Mouse (Mus musculus) embryonic stem cell, embryonic (primary cell): Measurements from ENCODE around the gene Sgca.

ENCODE experiments used
- CTCF ChIA-PET, 4 experiments: fragments of 300-600 bp in 2 of 4; fragments of 350-600 bp in 2 of 4; sonication (Branson Sonifier 250); formaldehyde crosslinking; loops; one replicate each; lab custom pipeline; 2022; ENCODE audit warnings: inconsistent platforms in 2 of 4; lab: Charles Lee
- POLR2A ChIA-PET, 4 experiments: fragments of 300-600 bp in 2 of 4; fragments of 350-600 bp in 2 of 4; sonication (Branson Sonifier 250); formaldehyde crosslinking; loops; one replicate each; lab custom pipeline; 2022; ENCODE audit warnings: antibody characterized with exemption in 4 of 4, inconsistent platforms in 1 of 4; lab: Charles Lee

Sgca gene

GRCm38 (mm10) chr11:94978947-94979346 is 2.8 kb upstream of the Sgca start:
- CTCF ChIA-PET, result interaction anchor here (0.5 to 1.9 kb wide), 61 partner anchors 8 to 536 kb away, joined by 3 to 30 read pairs (median 4); partner anchors contain the start of genes Col1a1 (in 1 of the 4), Ppp1r9b (in 1 of the 4) and Spop (in 1 of the 4)

GRCm38 (mm10) chr11:94978178-94978915 is 2.2 kb upstream of the Sgca start:
- POLR2A ChIA-PET, result interaction anchor here in 2 of 4 experiments (1.0 to 1.2 kb wide), 3 partner anchors 9 to 11 kb away, joined by 3 read pairs; no protein-coding TSS in a partner anchor
- CTCF ChIA-PET, result interaction anchor here (0.7 to 1.9 kb wide), 28 partner anchors 8 to 537 kb away, joined by 3 to 30 read pairs (median 7); partner anchors contain the start of genes Ppp1r9b (in 1 of the 4) and Spop (in 1 of the 4)

More at GRCm38 (mm10) chr11:94978947-94979346, 2.8 kb upstream of the Sgca start:
- POLR2A ChIA-PET, result interaction anchor here in 3 of 4 experiments (0.6 to 1.6 kb wide), 7 partner anchors 8 to 36 kb away, joined by 3 to 5 read pairs (median 3); no protein-coding TSS in a partner anchor

GRCm38 (mm10) chr11:94974951-94975350 is 1.2 kb downstream of the Sgca start:
- POLR2A ChIA-PET, result no interaction called here
- CTCF ChIA-PET, result interaction anchor here in 2 of 4 experiments (1.0 to 1.5 kb wide), 3 partner anchors 12 to 36 kb away, joined by 4 to 5 read pairs (median 4); no protein-coding TSS in a partner anchor

DNA sequence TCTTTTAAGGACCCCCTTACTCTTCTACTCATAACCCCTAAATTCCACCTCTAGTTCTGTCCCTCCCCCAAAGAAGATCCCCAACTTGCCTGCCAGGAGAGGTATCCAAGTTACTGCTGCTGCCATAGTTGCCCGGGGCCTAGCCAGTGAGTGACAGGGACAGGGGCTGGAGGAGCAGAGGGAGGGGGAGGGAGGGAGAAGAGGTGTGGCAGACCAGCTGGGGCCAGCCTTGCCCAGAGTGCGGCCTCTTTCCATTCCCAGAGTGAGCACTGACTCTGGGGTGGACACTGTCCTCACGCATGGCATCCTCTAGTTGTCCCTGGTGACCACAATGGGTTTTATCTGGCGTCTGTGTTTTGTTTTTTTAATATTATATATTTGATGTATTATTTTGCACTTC is 2.8 kb downstream of the Sgca start:
- ChIA-PET POLR2A (interaction anchor here in 2 of 4 experiments (1.1 to 1.2 kb wide), 3 partner anchors 9 to 15 kb away, joined by 3 read pairs; no protein-coding TSS in a partner anchor), CTCF (interaction anchor here in 2 of 4 experiments (0.6 to 2.2 kb wide), 3 partner anchors 15 to 110 kb away, joined by 3 to 8 read pairs (median 7); no protein-coding TSS in a partner anchor)

DNA sequence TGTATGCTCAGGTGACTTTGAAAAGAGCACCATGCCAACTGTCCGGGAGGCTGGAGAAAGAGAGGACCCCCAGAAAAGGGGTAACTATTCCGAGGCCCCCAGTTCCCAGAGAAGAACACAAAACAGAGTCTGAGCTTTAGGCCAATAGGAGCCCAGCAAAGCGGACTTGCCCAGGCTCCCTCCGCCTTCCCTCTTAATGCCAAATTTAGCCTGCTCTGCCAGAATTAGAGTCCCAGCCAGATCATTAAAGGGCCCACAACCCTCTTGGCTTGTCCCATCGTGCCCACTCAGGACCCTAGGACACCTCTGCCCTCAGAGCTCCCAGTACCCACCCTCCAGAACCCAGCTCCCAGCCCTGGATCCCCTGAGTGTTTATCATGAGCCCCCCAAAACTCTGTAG is 3.2 kb downstream of the Sgca start:
- ChIA-PET CTCF (interaction anchor here in 3 of 4 experiments (0.6 to 5.3 kb wide), 4 partner anchors 15 to 110 kb away, joined by 3 to 95 read pairs (median 8); no protein-coding TSS in a partner anchor), POLR2A (interaction anchor here in 3 of 4 experiments (0.8 to 1.2 kb wide), 3 partner anchors 9 to 36 kb away, joined by 3 read pairs; no protein-coding TSS in a partner anchor)

DNA sequence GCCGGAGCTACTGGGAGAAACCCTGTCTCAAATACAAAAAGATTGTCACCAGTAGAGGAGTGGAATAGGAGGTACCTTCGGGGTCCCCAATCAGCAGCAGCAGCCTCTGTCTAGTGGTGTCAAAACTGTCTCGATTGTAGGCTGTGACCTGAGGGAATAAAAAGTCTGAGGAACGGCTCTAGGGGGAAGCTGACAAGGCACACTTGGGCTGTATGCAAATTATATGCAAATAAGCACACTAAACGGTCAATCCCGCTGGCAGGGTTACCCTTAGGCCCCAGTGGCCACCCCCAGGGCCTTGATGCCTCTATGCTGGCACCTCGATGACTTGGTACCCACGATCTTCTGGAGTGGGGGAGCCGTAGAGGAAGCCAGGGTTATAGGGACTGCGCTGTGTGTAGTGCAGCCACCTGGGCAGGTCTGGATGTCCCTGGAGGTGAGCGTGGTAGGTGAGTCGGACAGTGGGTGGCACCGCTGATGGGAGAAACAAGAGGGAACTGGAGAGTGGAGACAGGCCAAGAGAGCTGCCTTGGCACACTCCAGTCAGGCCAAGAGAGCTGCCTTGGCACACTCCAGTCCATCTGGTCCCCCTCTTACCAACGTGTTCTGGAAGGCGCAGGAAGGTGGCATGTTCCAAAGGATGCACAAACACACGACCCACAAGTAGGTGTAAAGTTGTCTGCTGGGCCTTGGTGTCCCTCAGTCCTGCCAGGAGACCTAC is 4.1 kb downstream of the Sgca start:
- CTCF ChIA-PET, result interaction anchor here in 3 of 4 experiments (1.0 to 5.3 kb wide), 9 partner anchors 14 to 242 kb away, joined by 3 to 95 read pairs (median 8); no protein-coding TSS in a partner anchor

DNA sequence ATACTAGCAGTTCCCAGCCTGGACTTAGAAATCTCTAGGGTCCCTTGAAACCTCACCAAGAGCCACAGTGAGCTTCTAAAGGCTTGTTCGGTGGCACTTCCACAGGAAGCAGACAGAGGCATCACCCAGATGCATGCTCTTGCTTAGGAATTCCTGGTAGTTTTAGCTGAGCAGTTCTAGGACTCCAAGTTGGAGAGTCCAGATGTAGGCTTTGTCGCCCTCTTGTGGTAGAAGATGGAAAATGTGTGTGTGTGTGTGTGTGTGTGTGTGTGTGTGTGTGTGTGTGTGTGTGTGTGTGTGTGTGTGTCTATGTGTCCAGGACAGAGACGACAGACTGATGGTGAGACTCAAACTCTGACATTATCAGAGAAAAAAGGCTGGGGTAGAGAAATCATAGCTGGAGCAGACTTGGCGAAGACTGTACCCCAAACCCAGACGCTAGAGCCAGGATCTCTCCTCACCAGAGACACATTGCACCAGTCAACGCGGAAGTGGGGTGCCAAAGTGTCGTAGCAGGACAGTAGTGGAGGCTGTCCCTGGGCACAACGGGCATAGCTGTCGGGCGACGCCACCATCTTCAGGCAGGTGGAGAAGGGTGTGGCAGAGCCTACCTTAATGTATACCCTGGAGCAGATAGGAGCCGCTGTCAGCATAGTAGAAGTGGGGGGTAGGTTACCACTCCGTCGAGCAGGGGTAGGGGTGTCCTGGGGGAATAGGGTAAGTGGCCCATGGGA is 5.8 kb downstream of the Sgca start:
- CTCF ChIA-PET, result interaction anchor here (0.5 to 5.3 kb wide), 90 partner anchors 9 to 1777 kb away, joined by 3 to 95 read pairs (median 4); partner anchors contain the start of genes Col1a1 (in 2 of the 4) and Ppp1r9b (in 1 of the 4)

More for the DNA sequence above, 4.1 kb downstream of the Sgca start:
- POLR2A ChIA-PET, result interaction anchor here (0.8 to 2.6 kb wide), 6 partner anchors 10 to 35 kb away, joined by 3 to 11 read pairs (median 3); no protein-coding TSS in a partner anchor

DNA sequence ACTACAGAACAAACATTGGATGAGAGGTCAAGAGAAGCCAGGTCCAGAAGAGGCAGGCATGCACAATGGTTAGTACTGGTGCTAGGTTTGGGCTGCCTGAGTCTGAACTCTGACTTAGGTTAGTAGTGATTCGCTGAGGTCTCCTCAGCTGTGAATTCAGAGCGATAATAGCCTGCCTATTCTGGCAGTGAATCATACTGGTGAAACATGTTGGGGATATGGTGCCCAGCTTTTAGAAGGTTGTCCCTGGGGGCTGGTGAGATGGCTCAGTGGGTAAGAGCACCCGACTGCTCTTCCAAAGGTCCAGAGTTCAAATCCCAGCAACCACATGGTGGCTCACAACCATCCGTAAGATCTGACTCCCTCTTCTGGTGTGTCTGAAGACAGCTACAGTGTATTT is 6.4 kb downstream of the Sgca start:
- ChIA-PET CTCF (interaction anchor here (0.6 to 5.3 kb wide), 81 partner anchors 8 to 1778 kb away, joined by 3 to 95 read pairs (median 4); partner anchors contain the start of gene Col1a1 (in 2 of the 4)), POLR2A (interaction anchor here (0.6 to 2.6 kb wide), 9 partner anchors 9 to 641 kb away, joined by 3 to 11 read pairs (median 4); no protein-coding TSS in a partner anchor)

More for the DNA sequence above, 5.8 kb downstream of the Sgca start:
- POLR2A ChIA-PET, result interaction anchor here (0.6 to 2.6 kb wide), 12 partner anchors 9 to 642 kb away, joined by 3 to 11 read pairs (median 4); no protein-coding TSS in a partner anchor

GRCm38 (mm10) chr11:94968187-94968586 is 7.9 kb downstream of the Sgca start:
- CTCF ChIA-PET, result interaction anchor here in 3 of 4 experiments (0.5 to 5.3 kb wide), 7 partner anchors 10 to 242 kb away, joined by 3 to 95 read pairs (median 5); no protein-coding TSS in a partner anchor
- POLR2A ChIA-PET, result interaction anchor here in 3 of 4 experiments (0.7 to 1.2 kb wide), 4 partner anchors 10 to 247 kb away, joined by 3 to 4 read pairs (median 4); no protein-coding TSS in a partner anchor

- ChIA-PET POLR2A (interaction anchor here in 2 of 4 experiments (0.6 to 1.1 kb wide), 2 partner anchors 9 to 39 kb away, joined by 3 read pairs; no protein-coding TSS in a partner anchor), CTCF (interaction anchor here (0.8 to 5.3 kb wide), 6 partner anchors 24 to 33 kb away, joined by 3 to 95 read pairs (median 4); no protein-coding TSS in a partner anchor)
Measured at GRCm38 (mm10) chr11:94967419-94967818, 8.7 kb downstream of the Sgca start, which contains the start of gene Hils1. TSS of gene Hils1 (plus strand) at chr11:94967593.

- ChIA-PET CTCF (interaction anchor here (0.6 to 3.9 kb wide), 10 partner anchors 14 to 177 kb away, joined by 3 to 42 read pairs (median 4); partner anchors contain the start of gene Itga3 (in 1 of the 4)), POLR2A (interaction anchor here in 1 of 4 experiments (0.6 kb wide), 1 partner anchor 27 kb away, joined by 3 read pairs; no protein-coding TSS in a partner anchor)
Measured at GRCm38 (mm10) chr11:94962534-94963101, 13.5 kb downstream of the Sgca start.

- ChIA-PET CTCF (interaction anchor here (0.6 to 3.4 kb wide), 37 partner anchors 10 to 1072 kb away, joined by 3 to 29 read pairs (median 4); partner anchors contain the start of gene Col1a1 (in 1 of the 4)), POLR2A (interaction anchor here (0.6 to 3.3 kb wide), 43 partner anchors 9 to 1436 kb away, joined by 3 to 12 read pairs (median 4); partner anchors contain the start of genes Ppp1r9b (in 2 of the 4), Col1a1 (in 1 of the 4), Hils1 (in 1 of the 4) and Itga3 (in 1 of the 4))
Measured at GRCm38 (mm10) chr11:94958065-94958858, 17.9 kb downstream of the Sgca start.

- POLR2A ChIA-PET, result interaction anchor here (0.6 to 3.3 kb wide), 29 partner anchors 9 to 1436 kb away, joined by 3 to 12 read pairs (median 4); partner anchors contain the start of genes Ppp1r9b (in 2 of the 4), Itga3 (in 1 of the 4), Kat7 (in 1 of the 4) and Tac4 (in 1 of the 4)
- CTCF ChIA-PET, result interaction anchor here in 3 of 4 experiments (0.6 to 3.4 kb wide), 26 partner anchors 12 to 1071 kb away, joined by 3 to 29 read pairs (median 4); no protein-coding TSS in a partner anchor
Measured at GRCm38 (mm10) chr11:94957693-94958064, 18.4 kb downstream of the Sgca start.

DNA sequence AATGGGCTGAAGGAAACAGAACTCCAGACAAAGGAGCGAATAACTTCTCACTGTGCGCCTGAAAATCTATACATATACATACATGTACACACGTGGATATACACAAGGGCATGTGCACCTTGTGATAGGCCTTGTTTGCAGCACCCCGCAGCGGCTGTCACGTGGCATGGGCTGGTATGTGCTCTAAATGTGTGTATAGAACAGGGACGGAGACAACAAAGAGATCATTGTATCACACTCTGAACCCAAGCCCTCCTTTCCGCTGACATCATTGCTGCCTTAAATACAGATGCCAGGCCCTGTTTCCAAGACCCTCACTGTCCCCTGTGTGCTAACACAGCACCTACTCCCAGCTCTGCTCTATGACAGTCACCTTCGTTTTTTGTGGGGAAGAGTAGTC is 21.0 kb downstream of the Sgca start:
- POLR2A ChIA-PET, result no interaction called here
- CTCF ChIA-PET, result interaction anchor here in 3 of 4 experiments (0.9 to 2.1 kb wide), 7 partner anchors 13 to 262 kb away, joined by 3 to 10 read pairs (median 3); no protein-coding TSS in a partner anchor

GRCm38 (mm10) chr11:94952169-94952568 is 24.0 kb downstream of the Sgca start:
- CTCF ChIA-PET, result interaction anchor here in 2 of 4 experiments (0.7 to 1.5 kb wide), 3 partner anchors 10 to 524 kb away, joined by 3 to 4 read pairs (median 3); no protein-coding TSS in a partner anchor
- POLR2A ChIA-PET, result interaction anchor here in 1 of 4 experiments (0.6 to 1.4 kb wide), 2 partner anchors 10 to 383 kb away, joined by 3 to 4 read pairs; no protein-coding TSS in a partner anchor
